Mouse (Mus musculus) embryo, embryonic 10.5 days (tissue): Measurements from ENCODE around the gene Sphk1.

ENCODE experiments used
- DNase-seq: peaks from one replicate; pipeline ENCODE4 v3.0.0-alpha.2; 2015; ENCODE audit warnings: low spot score

Sphk1 gene

GRCm38 (mm10) chr11:116508689-116509088, 22.0 kb upstream of the Sphk1 start:
- DNase-seq: peak; percentile 48

- no peak for DNase-seq
These were observed 19.3 kb upstream of the Sphk1 start for GRCm38 (mm10) chr11:116511301-116511868.

GRCm38 (mm10) chr11:116512154-116512553, 18.6 kb upstream of the Sphk1 start:
- no peak for DNase-seq

- DNase-seq: no peak
These were observed 17.7 kb upstream of the Sphk1 start for GRCm38 (mm10) chr11:116512987-116513386.

- DNase-seq: no peak
These were observed 17.1 kb upstream of the Sphk1 start for GRCm38 (mm10) chr11:116513531-116514038.

GRCm38 (mm10) chr11:116515330-116516020, 15.2 kb upstream of the Sphk1 start:
- no peak for DNase-seq

GRCm38 (mm10) chr11:116518482-116518881, 12.2 kb upstream of the Sphk1 start:
- no peak for DNase-seq

- DNase-seq: no peak
These were observed 9.6 kb upstream of the Sphk1 start for GRCm38 (mm10) chr11:116521143-116521542.

- no peak for DNase-seq
These were observed 8.7 kb upstream of the Sphk1 start for GRCm38 (mm10) chr11:116522046-116522445.

- DNase-seq: no peak
These were observed 7.6 kb upstream of the Sphk1 start for GRCm38 (mm10) chr11:116522886-116523698.

GRCm38 (mm10) chr11:116523699-116524189, 7.0 kb upstream of the Sphk1 start:
- no peak for DNase-seq

GRCm38 (mm10) chr11:116528636-116529320, 1.9 kb upstream of the Sphk1 start:
- DNase-seq: no peak

GRCm38 (mm10) chr11:116531371-116532191, 856 bp downstream of the Sphk1 start:
- peak; percentile 59 for DNase-seq

- peak; percentile 66 for DNase-seq
These were observed 1.6 kb downstream of the Sphk1 start for GRCm38 (mm10) chr11:116532262-116532809.

GRCm38 (mm10) chr11:116532810-116533338, 2.1 kb downstream of the Sphk1 start:
- DNase-seq: peak; percentile 74

GRCm38 (mm10) chr11:116533341-116534153, 2.8 kb downstream of the Sphk1 start:
- DNase-seq: peak; percentile 39

GRCm38 (mm10) chr11:116534154-116534865, 3.6 kb downstream of the Sphk1 start:
- peak; percentile 91 for DNase-seq

- DNase-seq: no peak
These were observed 6.0 kb downstream of the Sphk1 start for GRCm38 (mm10) chr11:116536685-116537084.

- no peak for DNase-seq
These were observed 6.7 kb downstream of the Sphk1 start for GRCm38 (mm10) chr11:116537388-116537787.
